Mouse (Mus musculus): ENCODE results near the gene Irf2bpl. TPM values are rescaled to one million over a fixed set of nuclear protein-coding genes. Genes with fewer than 3 reads are reported as not detected.

Irf2bpl gene
- polyA plus RNA-seq, 1 experiment from 2014 or later: 94.3 TPM

- ATAC-seq (replicated peaks): no peak
- Histone ChIP-seq H3K27me3 (replicated peaks) (no peaks in the 10 kb centered on the region), H3K9ac (no peak overlapping the region), H3K9me3 (no peaks in the 10 kb centered on the region), H3K36me3 (replicated peaks) (no peaks in the 10 kb centered on the region), H3K4me2 (no peak overlapping the region), H3K4me1 (peaks cover 17% of the 10 kb centered on the region), H3K27ac (no peak overlapping the region), H3K4me3 (no peak overlapping the region)
- WGBS: 93% methylated on average over 5 of the region's 5 CpGs
These were observed 20.1 kb downstream of the Irf2bpl start for GRCm38 (mm10) chr12:86864316-86865020.

GRCm38 (mm10) chr12:86859924-86860790, 24.4 kb downstream of the Irf2bpl start:
- 38% methylated on average over 10 of the region's 10 CpGs for WGBS
- Histone ChIP-seq H3K9me3 (no peaks in the 10 kb centered on the region), H3K4me2 (no peak overlapping the region), H3K36me3 (replicated peaks) (no peaks in the 10 kb centered on the region), H3K4me3 (no peak overlapping the region), H3K27ac (peak overlapping the region; percentile 14), H3K9ac (no peak overlapping the region), H3K27me3 (replicated peaks) (no peaks in the 10 kb centered on the region), H3K4me1 (peaks cover 25% of the 10 kb centered on the region)
- ATAC-seq (replicated peaks): peak; percentile 40; the same call in 1 of the 2 replicates

DNA sequence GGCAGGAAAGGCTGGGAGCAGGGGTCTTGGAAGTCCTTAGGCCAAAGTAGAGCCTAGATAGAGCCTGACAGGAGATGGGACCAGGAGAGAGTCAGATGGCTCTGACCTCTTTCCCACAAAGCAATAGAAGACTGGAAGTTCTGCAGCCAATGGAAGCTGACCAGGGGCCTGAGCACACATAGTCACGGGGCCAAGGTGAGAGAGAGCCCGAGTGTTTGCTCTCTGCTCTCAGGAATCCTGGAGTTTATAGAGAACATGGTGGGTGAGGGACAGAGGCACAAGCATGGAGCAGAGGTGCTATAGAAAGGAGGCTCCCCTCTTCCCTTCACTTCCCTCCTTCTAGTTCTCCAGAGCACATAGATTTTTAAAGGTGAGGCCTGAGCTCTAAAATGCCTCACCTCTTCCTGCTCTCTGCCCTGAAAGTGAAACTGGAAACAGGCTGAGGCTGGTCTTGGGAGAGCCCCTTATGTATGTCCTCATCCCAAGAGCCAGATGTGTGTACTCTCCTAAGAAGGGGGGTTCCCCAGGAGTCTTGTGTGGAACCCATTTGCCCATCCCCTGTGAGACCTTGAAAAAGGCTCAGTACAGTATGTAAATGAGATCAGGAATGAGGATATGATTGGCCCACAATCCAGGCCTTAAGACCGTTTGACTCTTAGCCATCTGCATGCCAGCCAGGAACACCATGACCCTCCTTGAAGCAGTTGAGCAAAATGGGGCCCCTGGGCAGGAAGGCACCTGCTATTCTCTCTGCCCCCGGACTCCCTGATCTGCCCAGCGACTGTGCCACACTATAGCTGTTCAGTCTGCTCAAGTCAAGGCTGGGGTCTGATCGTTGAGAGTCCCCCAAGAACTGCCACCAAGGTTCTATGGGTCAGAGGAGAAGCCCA, 25.4 kb downstream of the Irf2bpl start:
- Histone ChIP-seq H3K9me3 (no peaks in the 10 kb centered on the region), H3K4me3 (no peak overlapping the region), H3K27me3 (replicated peaks) (no peaks in the 10 kb centered on the region), H3K4me2 (no peak overlapping the region), H3K36me3 (replicated peaks) (no peaks in the 10 kb centered on the region), H3K9ac (no peak overlapping the region), H3K4me1 (peaks cover 27% of the 10 kb centered on the region), H3K27ac (peak overlapping the region; percentile 14)
- 78% methylated on average over 6 of the region's 6 CpGs for WGBS
- ATAC-seq (replicated peaks): no peak

DNA sequence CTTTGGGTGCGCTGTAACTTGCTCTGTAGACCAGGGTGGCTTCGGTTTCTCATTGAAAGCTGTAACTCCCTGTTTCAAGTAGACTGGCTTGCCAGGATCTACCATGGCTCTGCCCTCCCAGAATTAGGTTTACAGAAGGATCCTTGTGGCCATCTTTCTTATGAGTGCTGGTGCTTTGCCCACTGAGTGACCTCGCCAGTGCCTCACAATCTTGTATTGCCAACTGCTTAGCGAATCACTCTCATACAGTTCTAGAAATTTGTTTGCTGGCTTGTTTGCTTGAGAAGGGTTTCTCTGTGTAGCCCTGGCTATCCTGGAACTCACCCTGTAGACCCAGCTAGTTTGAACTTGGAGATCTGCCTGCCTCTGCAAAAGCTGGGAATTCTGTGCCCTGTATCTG, 26.1 kb downstream of the Irf2bpl start:
- no peak overlapping the region for H3K9ac ChIP-seq
- ATAC-seq (replicated peaks): no peak
- no peaks in the 10 kb centered on the region for H3K36me3 ChIP-seq (replicated peaks)
- H3K9me3 ChIP-seq: no peaks in the 10 kb centered on the region
- 97% methylated on average over 4 of the region's 4 CpGs for WGBS
- H3K4me2 ChIP-seq: no peak overlapping the region
- H3K4me3 ChIP-seq: no peak overlapping the region
- peaks cover 27% of the 10 kb centered on the region for H3K4me1 ChIP-seq
- no peaks in the 10 kb centered on the region for H3K27me3 ChIP-seq (replicated peaks)
- H3K27ac ChIP-seq: no peak overlapping the region

- Histone ChIP-seq H3K4me1 (peaks cover 27% of the 10 kb centered on the region), H3K27ac (no peak overlapping the region), H3K9me3 (no peaks in the 10 kb centered on the region), H3K36me3 (replicated peaks) (no peaks in the 10 kb centered on the region), H3K9ac (no peak overlapping the region), H3K4me2 (no peak overlapping the region), H3K4me3 (no peak overlapping the region), H3K27me3 (replicated peaks) (no peaks in the 10 kb centered on the region)
- no peak for ATAC-seq (replicated peaks)
- WGBS: 85% methylated on average over 8 of the region's 8 CpGs
These were observed 27.3 kb downstream of the Irf2bpl start for GRCm38 (mm10) chr12:86857290-86857689.

GRCm38 (mm10) chr12:86855670-86856069, 28.9 kb downstream of the Irf2bpl start:
- no peaks in the 10 kb centered on the region for H3K27me3 ChIP-seq (replicated peaks)
- H3K4me2 ChIP-seq: peak overlapping the region; percentile 30
- H3K36me3 ChIP-seq (replicated peaks): no peaks in the 10 kb centered on the region
- H3K27ac ChIP-seq: peak overlapping the region; percentile 46
- 13% methylated on average over 11 of the region's 11 CpGs for WGBS
- peak; percentile 63 for ATAC-seq (replicated peaks)
- H3K4me1 ChIP-seq: peaks cover 35% of the 10 kb centered on the region
- no peaks in the 10 kb centered on the region for H3K9me3 ChIP-seq
- no peak overlapping the region for H3K4me3 ChIP-seq
- H3K9ac ChIP-seq: 0 out of 2 replicates have a peak overlapping the region, but pooled peaks have one; percentile 10

DNA sequence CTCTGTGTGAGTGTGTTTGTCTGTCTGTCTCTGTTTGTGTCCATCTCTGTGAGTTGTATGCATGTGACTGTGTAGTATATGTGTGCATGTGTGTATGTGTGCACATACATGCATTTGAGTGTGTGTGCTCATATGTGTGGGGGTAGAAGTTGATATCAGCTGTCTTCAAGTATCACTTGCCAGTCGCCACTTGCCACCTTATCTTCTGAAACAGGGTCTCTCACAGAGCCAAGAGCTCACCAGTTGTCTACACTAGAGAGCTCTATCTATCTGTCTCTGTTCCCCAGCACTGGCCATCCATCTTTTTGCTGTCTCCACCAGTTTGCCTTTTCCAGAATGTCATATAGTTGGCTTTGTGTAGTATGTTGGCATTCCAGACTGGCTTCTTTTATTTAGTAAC, 31.1 kb downstream of the Irf2bpl start:
- H3K4me2 ChIP-seq: no peak overlapping the region
- no peaks in the 10 kb centered on the region for H3K9me3 ChIP-seq
- peaks cover 37% of the 10 kb centered on the region for H3K4me1 ChIP-seq
- no peak for ATAC-seq (replicated peaks)
- no peak overlapping the region for H3K4me3 ChIP-seq
- no peak overlapping the region for H3K27ac ChIP-seq
- no peaks in the 10 kb centered on the region for H3K36me3 ChIP-seq (replicated peaks)
- 86% methylated on average over 1 of the region's 1 CpGs for WGBS
- H3K27me3 ChIP-seq (replicated peaks): no peaks in the 10 kb centered on the region
- no peak overlapping the region for H3K9ac ChIP-seq

- H3K27me3 ChIP-seq (replicated peaks): no peaks in the 10 kb centered on the region
- no peak overlapping the region for H3K4me3 ChIP-seq
- no peak overlapping the region for H3K4me2 ChIP-seq
- peaks cover 37% of the 10 kb centered on the region for H3K4me1 ChIP-seq
- H3K36me3 ChIP-seq (replicated peaks): no peaks in the 10 kb centered on the region
- ATAC-seq (replicated peaks): no peak
- no peak overlapping the region for H3K9ac ChIP-seq
- no peaks in the 10 kb centered on the region for H3K9me3 ChIP-seq
- H3K27ac ChIP-seq: peak overlapping the region; percentile 86; the same call in 1 of the 2 replicates
These were observed 33.3 kb downstream of the Irf2bpl start for GRCm38 (mm10) chr12:86851313-86851712.

- H3K9ac ChIP-seq: no peak overlapping the region
- peak overlapping the region; percentile 14; the same call in 1 of the 2 replicates for H3K4me2 ChIP-seq
- H3K4me1 ChIP-seq: peaks cover 32% of the 10 kb centered on the region
- H3K27me3 ChIP-seq (replicated peaks): no peaks in the 10 kb centered on the region
- H3K36me3 ChIP-seq (replicated peaks): no peaks in the 10 kb centered on the region
- whole genome bisulfite sequencing: 73% methylated on average over 5 of the region's 5 CpGs
- H3K4me3 ChIP-seq: no peak overlapping the region
- ATAC-seq (replicated peaks): peak; percentile 29; the same call in 1 of the 2 replicates
- H3K27ac ChIP-seq: peak overlapping the region; percentile 86
- no peaks in the 10 kb centered on the region for H3K9me3 ChIP-seq
These were observed 33.9 kb downstream of the Irf2bpl start for GRCm38 (mm10) chr12:86850746-86851145.

- peaks cover 25% of the 10 kb centered on the region for H3K4me1 ChIP-seq
- WGBS: 35% methylated on average over 10 of the region's 10 CpGs
- peak; percentile 91 for ATAC-seq (replicated peaks)
- H3K4me2 ChIP-seq: peak overlapping the region; percentile 14
- H3K4me3 ChIP-seq: no peak overlapping the region
- H3K9me3 ChIP-seq: no peaks in the 10 kb centered on the region
- peak overlapping the region; percentile 86 for H3K27ac ChIP-seq
- H3K27me3 ChIP-seq (replicated peaks): no peaks in the 10 kb centered on the region
- H3K36me3 ChIP-seq (replicated peaks): no peaks in the 10 kb centered on the region
- 0 out of 2 replicates have a peak overlapping the region, but pooled peaks have one; percentile 8 for H3K9ac ChIP-seq
These were observed 34.5 kb downstream of the Irf2bpl start for GRCm38 (mm10) chr12:86849945-86850626.

GRCm38 (mm10) chr12:86842866-86843459, 41.6 kb downstream of the Irf2bpl start:
- no peak overlapping the region for H3K4me2 ChIP-seq
- no peak overlapping the region for H3K9ac ChIP-seq
- H3K9me3 ChIP-seq: no peaks in the 10 kb centered on the region
- no peak for ATAC-seq (replicated peaks)
- H3K4me1 ChIP-seq: peaks cover 6% of the 10 kb centered on the region; the same call in 1 of the 2 replicates
- peak overlapping the region; percentile 42; the same call in 1 of the 2 replicates for H3K27ac ChIP-seq
- H3K4me3 ChIP-seq: no peak overlapping the region
- H3K27me3 ChIP-seq (replicated peaks): no peaks in the 10 kb centered on the region
- WGBS: 33% methylated on average over 15 of the region's 15 CpGs
- H3K36me3 ChIP-seq (replicated peaks): no peaks in the 10 kb centered on the region
